Mouse (Mus musculus) gonadal fat pad, adult 2 months (tissue): ENCODE measurements around the gene Pgls. TPM values are rescaled to one million over a fixed set of nuclear protein-coding genes. Genes with fewer than 3 reads are reported as not detected.
A peak's percentile ranks its signal among the peaks of the same experiment; 100 is the strongest.

Source experiments
- DNase-seq: peaks from one replicate; pipeline ENCODE4 v3.0.0-alpha.2; 2012; ENCODE audit warnings: low read depth
- polyA plus RNA-seq: library from polyadenylated mRNA; depleted of rRNA; stranded (reverse); fragments of >200 nt; gene quantifications from 2 replicates; pipeline ENCODE4 v1.2.3, GENCODE M21; 2012

Pgls gene
- polyA plus RNA-seq, 1 experiment, result 111 TPM

GRCm38 (mm10) chr8:71569366-71570290 lies 22.3 kb upstream of the Pgls start:
- peak; percentile 92 for DNase-seq

- DNase-seq, result peak; percentile 82
Observed at GRCm38 (mm10) chr8:71570291-71570954, 21.6 kb upstream of the Pgls start.

GRCm38 (mm10) chr8:71572077-71572476 lies 19.9 kb upstream of the Pgls start:
- DNase-seq, result no peak

- peak; percentile 75 for DNase-seq
Observed at GRCm38 (mm10) chr8:71572847-71573633, 18.9 kb upstream of the Pgls start.

- no peak for DNase-seq
Observed at GRCm38 (mm10) chr8:71574426-71574825, 17.6 kb upstream of the Pgls start.

- no peak for DNase-seq
Observed at GRCm38 (mm10) chr8:71575020-71575419, 17.0 kb upstream of the Pgls start.

GRCm38 (mm10) chr8:71577856-71578387 lies 14.1 kb upstream of the Pgls start:
- DNase-seq, result no peak

GRCm38 (mm10) chr8:71579009-71579408 lies 13.0 kb upstream of the Pgls start:
- no peak for DNase-seq

GRCm38 (mm10) chr8:71579476-71579875 lies 12.5 kb upstream of the Pgls start:
- no peak for DNase-seq

GRCm38 (mm10) chr8:71580201-71580600 lies 11.8 kb upstream of the Pgls start:
- DNase-seq, result no peak

GRCm38 (mm10) chr8:71586891-71587290 lies 5.1 kb upstream of the Pgls start:
- no peak for DNase-seq

GRCm38 (mm10) chr8:71588762-71589161 lies 3.2 kb upstream of the Pgls start:
- no peak for DNase-seq

GRCm38 (mm10) chr8:71591017-71591416 lies 959 bp upstream of the Pgls start:
- DNase-seq, result no peak

- DNase-seq, result no peak
Observed at GRCm38 (mm10) chr8:71592374-71593170, 596 bp downstream of the Pgls start.

- no peak for DNase-seq
Observed at GRCm38 (mm10) chr8:71593556-71594323, 1.8 kb downstream of the Pgls start.

GRCm38 (mm10) chr8:71594324-71594722 lies 2.3 kb downstream of the Pgls start:
- no peak for DNase-seq

GRCm38 (mm10) chr8:71595862-71596261 lies 3.9 kb downstream of the Pgls start:
- no peak for DNase-seq

- no peak for DNase-seq
Observed at GRCm38 (mm10) chr8:71596384-71596783, 4.4 kb downstream of the Pgls start.

GRCm38 (mm10) chr8:71596798-71597197 lies 4.8 kb downstream of the Pgls start:
- no peak for DNase-seq

- DNase-seq, result no peak
Observed at GRCm38 (mm10) chr8:71597451-71597850, 5.5 kb downstream of the Pgls start, which contains the start of gene Fam129c. TSS of gene Fam129c (plus strand) at chr8:71597648.
